Mouse (Mus musculus): ENCODE results near the gene Cd2bp2.
"Not testable (repeated sequence)": the region's sequence is repeated elsewhere in the genome, so short reads cannot be mapped to it uniquely, and the experiment has no call there.

The Cd2bp2 gene

DNA sequence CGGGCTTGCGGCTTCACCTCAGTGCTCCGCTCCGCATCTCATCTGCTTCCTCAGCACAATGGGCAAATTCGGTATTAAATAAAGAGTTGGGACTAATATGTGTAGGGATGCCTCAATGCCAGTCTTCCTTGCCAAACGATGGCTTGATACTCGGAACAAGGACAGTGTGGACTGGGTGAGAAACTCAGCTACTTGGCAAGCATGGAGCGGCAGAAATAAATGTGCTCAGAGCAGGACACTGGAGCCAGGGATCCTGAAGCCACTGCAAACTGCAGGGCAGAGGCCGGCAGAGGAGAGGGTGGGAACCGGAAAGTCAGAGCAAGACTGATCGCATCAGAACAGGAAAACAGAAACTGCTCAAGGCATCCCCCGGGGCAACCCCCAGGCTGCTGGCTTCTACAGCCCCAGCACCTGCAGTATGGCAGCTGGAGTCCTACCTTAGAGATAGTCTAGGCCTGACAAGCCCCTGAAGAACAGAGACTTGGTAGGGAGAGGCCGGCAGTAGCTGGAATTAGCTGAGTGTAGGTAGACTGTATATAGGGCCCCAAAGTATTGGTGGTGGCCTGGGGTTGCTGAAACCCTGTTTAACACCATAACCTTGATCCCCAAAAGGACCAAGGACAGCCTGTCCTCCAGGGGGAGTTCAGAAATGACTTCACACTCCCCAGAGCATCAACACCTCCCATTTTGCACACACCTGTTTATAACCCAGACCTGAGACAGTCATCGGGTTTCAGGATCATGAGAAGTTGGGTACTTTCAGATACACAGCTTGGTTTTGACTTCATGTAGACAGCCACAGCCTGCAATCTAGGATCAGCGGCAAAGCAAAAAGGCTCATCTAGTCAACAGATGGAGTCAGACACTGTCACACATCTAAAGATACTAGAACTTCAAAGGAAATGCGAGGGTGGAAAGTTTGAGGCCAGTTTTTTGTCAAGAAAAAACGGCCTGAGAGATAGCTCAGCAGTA lies 7.3 kb downstream of the Cd2bp2 start:
- no peak for DNase-seq

DNA sequence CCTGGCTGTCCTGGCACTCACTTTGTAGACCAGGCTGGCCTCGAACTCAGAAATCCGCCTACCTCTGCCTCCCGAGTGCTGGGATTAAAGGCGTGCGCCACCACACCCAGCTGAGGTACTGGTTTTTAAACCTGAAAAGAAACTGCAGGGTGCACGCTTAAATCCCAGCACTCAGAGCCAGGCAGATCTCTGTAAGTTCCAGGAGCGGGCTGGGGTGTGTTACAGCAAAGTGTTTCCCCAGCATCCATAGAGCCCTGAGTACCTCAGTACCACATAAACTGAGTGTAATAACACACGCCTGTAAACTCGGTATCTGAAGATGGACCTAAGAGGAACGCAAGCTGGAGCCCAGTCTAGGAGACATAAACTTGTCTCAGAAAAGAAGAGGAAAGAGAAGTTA lies 8.5 kb downstream of the Cd2bp2 start:
- DNase-seq = no peak

DNA sequence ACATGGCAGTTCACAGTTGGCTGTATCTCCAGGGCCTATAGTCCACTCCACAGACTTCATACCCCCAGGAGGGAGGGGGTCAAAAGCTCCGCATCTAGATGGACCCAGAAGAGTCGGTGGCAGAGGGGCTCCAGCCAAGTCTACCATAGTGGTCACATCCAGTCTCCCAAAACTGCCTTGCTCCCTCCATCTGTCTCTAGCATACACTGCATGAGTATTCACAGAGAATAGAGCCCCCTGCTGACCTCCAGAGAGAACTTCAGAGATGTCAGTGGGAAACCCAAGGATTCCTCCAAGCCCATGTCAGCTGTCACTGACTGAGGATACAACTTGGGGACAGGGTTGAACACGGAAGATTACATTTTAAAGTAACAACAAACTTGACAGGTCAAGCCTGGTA lies 10.2 kb downstream of the Cd2bp2 start:
- no peak for DNase-seq

DNA sequence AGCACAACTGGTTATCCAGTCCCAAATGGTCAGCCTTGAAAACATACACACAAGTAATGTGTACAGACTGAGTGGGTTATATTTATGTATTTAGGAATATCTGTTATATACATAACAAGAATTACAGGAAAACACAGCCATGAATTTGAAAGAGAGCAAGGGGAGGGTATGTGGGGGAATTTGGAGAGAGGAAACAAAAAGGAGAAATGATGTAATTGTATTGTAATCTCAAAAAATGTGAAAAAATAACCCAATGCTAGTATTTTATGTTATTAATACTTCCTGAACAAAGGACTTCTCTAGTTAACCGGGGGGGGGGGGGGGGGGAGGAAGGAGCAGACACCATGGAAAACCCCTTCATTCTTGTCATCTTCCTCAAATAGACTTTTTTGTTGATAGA lies 11.1 kb downstream of the Cd2bp2 start:
- no peak for DNase-seq

DNA sequence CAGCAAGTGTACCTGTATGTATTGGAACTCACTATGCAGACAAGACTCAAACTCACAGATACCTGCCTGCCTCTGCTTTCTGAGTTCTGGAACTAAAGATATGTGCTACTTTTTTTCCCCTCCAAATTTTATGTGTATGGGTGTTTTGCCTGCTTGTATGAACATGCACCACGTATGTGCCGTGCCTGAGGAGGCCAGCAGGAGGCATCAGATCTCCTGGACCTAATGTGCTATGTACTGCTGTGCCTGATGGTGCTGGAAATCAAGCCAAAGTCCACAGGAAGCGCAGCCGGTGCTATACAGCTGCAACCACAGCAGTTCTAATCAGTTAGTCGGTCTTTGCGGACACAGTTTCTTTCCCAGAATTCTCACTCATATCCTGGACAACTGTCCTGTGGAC lies 12.0 kb downstream of the Cd2bp2 start:
- no peak for DNase-seq

DNA sequence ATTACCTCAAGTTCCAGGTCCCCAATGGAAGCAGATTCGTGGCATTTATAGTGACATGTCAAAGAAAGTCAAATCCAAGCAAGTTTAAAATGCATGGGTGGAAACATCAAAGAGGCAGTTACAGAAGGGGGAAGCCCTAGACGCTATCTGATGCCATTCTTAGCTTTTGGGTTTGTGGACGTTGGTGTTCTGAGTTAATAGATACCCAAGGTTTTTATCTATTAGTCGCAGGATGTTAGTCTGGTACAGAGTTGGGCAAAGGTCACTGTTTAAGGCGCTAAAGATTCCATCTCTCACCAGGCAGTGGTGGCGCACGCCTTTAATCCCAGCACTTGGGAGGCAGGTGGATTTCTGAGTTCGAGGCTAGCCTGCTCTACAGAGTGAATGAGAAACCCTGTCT lies 12.5 kb downstream of the Cd2bp2 start:
- no peak for DNase-seq

DNA sequence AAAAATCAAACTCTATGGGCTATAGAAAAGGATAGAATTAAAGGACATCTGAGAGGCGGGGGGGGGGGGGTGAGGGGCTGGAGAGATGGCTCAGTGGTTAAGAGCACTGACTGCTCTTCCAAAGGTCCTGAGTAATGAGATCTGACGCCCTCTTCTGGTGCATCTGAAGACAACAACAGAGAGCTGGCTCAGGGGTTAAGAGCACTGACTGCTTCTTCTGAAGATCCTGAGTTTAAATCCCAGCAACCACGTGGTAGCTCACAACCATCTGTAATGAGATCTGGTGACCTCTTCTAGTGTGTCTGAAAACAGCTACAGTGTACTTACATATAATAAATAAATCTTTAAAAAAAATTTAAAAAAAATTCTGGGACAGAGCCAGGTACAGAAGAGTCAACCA lies 14.1 kb downstream of the Cd2bp2 start:
- DNase-seq = not testable (repeated sequence)

DNA sequence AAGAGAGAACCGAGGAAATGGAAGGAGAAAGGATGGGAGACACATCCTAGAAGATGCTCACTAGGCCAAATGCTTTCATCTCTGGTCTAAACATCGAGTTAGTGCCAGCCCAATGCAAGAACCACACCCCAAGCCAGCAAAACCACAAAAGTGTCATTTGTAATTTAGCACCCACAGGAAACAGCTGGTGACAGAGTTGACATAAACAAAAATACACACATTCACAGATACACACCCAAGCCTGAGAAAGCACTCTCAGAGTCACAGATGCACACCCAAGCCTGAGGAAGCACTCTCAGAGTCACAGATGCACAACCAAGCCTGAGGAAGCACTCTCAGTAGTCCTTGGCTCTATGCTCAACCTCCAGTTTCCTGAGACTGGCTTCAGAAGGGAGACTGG lies 15.1 kb downstream of the Cd2bp2 start:
- DNase-seq = no peak

DNA sequence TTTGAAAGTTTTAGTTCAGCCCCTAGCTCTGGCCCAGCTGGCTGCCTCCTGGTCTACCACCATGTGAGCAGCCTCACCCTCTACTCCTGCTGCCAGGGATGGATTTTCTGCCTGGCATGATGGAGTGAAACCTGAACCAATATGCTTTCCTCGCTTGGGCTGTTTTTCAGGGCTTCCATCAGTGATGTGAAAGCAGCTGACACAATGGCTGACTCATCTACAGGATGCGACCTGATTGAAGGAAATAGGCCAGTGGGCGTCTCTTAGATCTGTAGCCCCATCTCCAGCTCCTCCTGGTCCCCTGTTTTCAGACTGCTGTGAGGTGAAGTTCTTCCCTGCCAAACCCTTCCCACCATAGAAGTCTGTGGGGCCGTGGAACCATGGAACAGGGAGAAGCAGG lies 18.9 kb downstream of the Cd2bp2 start:
- DNase-seq = no peak

DNA sequence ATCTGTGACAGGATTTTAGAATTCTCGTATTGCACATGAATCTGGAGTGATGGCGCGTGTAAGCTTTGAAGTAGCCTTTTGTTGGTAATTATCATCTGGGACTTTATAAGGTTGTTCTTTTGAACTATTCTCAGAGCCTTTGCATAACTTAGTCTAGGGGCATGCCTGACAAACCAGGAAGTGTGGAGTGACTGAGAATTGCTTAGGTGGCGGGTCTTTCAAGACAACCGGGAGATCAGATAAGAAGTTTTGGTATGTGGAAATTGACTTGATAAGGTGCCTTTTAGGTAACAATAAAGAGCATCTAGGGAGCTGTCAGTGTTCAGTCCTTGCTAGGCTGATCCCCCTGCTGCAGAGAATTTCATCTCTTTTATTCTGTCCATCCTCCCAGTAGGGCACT lies 29.3 kb downstream of the Cd2bp2 start:
- no peak for DNase-seq

DNA sequence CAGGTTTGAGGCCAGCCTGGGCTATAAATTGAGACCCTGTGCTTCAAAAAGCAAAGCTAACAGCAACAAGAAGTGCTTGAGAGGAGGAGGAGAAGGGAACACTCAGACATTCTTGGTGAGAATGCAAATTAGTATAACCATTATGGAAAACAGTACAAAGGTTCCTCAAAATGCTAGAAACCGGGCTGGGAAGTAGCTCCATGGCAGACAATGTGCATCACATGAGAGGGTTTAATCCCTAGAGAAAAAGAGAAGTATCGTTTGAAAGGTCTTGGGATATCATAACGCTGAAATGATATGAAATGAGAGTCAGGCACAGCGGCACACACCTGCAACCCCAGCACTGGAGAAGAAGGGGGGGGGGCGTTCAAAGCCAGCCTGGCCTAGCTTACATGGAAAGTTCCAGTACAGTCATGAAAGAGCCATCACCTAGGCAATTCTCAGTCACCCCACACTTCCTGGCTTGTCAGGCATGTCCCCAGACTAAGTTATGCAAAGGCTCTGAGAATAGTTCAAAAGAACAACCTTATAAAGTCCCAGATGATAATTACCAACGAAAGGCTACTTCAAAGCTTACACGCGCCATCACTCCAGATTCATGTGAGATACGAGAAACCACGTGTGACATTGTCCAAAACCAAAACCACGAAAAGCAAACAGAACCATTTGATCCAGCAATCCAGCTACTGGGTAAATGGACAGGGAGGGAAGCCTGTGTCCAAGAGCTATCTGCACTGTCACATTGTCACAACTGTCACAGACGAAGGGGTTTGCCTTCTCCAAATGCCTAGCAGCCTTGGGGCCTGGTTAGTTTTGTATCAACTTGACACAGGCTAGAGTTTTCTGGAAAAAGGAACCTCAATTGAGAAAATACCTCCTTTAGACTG lies 30.0 kb downstream of the Cd2bp2 start:
- DNase-seq = no peak

DNA sequence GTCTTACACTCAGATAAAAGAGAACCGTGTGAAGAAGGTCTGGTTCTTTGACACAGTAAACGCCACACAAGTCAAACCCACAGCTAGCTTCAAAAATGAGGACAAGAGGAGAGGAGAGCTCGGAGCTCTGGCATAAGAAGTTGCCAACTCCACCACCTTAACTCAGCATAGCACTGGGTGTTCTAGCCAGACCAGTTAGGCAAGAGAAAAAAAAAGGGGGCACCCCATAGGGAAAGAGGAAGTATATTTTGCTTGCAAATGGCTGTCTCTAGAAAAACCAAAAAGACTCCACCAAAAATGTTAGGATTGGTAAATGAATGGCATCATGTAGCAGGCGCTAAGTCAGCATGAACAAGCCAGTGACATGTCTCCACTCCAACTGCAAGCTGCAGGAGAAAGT lies 31.8 kb downstream of the Cd2bp2 start:
- no peak for DNase-seq

DNA sequence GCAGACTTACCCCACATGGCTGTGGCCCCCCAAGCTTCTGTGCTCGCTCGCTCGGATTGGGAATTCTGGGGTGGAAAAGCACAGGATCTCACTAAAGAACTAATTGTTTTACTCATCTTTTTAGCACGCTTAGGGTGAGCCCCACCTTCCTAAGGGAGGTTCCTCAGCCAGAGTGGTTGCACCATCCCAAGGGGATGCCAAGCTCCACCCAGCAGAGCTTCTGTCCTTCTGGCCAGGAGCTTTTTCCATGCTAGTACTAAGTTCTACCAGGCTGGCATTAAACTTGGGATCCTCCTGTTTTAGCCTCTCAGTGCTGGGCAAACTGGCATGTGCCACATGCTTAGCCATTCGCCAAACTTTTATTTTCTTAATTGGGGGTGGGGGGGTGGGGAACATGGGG lies 33.3 kb downstream of the Cd2bp2 start:
- DNase-seq = no peak

DNA sequence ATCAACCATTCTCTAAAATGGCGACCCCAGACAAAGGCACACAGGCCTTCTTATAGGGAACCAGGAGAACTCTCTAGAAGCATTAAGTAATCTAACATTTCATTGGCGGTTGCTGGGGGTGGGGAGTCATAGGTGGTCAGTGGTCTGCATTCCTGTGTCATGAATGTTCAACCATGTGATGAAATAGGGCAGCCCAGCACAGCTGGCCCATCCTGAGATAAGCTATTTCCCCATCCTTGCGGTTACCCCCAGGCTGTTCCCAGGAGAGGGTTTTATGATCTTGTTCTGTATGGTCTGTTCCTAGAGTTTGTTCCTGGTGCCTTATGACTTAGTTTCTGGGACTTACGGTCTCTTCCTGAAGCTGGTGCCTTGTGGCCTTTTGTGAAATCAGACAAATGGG lies 38.3 kb downstream of the Cd2bp2 start:
- no peak for DNase-seq

DNA sequence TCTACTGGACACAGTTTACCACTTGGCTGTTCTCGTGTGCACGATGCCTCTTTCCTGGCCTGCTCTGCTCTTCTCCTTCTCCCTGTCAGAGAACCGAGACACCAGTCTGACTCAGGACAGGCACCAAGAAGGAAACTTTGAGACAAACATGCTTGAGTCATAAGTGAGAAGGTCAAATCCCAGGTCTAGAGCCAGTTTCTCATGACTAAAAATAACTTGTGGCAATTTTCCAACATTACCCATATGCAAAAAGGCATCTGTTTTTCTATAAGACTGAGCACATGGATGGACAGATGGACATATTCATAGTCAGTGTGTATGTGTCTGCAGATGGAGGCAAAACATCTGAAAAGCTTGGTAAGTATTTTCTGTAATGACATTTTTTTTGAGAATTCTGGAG lies 42.4 kb downstream of the Cd2bp2 start:
- no peak for DNase-seq

DNA sequence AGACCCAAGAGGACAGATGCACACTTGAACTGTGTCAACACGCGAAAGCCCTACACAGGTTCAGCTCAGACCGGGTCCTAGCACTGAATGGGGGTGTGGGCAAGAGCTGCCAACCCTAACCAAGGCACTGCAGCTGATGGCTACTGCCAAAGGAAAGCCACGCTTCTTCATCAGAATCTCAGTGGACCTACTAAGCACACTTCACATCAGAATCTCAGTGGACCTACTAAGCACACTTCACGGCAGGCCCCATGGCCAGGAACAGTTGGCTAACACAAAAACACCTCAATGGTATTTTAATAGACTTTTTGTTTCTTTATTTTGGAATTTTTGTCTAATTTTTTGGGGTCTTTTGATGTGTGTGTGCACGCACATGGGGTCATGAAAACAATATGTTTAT lies 43.4 kb downstream of the Cd2bp2 start:
- DNase-seq = no peak

DNA sequence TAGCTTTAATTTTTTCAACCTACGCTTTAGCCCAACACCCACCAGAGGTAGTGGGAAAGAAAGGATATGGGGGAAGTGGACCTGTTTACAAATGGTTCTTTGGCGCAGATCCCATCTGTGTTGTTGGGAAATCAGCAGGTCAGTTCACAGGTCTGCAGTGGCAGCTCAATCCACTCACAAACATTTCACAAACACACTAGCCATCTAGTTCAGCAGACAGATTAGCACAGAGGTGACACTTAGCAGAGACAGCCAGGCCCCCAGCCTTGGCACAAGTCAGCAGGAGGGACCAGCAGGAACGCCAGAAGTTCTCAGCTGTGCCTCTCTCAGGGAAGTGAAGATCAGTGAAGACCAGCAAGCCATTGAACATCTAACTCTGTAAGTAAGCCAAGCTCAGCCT lies 47.9 kb downstream of the Cd2bp2 start:
- DNase-seq = no peak

DNA sequence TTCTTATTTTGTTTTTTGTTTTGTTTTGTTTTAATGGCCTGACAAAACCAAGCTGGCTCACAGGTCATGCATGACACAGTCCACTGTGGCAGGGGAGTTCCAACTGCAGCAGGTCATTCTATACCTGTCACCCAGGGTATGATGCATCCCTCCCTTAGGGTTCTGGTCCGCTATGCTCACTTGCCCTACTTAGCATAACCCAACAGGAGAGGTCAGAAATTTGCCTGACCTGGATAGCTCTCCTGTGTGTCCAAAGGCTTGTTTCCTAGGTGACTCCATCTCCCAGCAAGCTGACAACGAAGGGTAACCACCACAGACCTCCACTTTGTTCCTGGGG lies 49.6 kb downstream of the Cd2bp2 start:
- DNase-seq = no peak

DNA sequence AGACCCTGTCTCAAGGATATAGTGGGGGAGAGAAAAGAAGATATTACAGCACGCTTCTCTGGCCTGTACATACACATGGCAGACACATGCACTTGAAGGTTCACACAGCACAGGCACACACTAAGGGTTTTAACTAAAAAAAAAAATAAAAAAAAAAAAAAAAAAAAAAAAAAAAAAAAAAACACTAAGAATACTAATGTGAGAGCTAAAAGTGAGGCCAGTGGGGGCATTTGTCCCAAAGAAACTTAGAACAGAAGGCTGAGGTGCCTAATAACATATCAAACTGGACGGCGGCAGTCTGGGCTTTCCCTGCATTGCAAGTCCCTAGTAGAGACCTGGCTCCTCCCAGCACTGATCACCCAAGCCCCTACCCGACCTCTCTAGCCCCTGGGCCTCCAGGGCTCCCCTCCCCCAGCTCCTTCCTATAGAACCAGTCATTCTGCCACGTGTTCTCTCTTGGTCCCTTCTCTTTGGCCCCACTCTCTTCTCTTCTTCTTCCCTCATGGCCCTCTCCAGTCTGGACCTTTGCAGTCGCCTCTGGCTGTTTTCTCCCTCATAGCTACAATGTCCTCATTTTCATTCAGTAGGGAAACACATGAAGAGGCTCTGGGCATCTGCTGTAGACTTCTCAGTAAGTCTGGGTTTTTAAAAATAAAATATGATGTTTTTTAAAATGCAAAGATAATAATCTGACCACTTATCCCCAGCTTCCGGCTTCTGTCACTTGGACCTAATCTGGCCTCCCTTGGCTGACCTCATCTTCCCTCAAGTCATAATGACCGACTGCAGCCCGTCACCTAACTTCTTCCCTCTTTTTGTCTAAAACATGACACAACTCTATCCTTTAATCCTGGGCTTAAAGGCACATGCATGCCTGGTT lies 50.2 kb downstream of the Cd2bp2 start:
- DNase-seq = no peak

DNA sequence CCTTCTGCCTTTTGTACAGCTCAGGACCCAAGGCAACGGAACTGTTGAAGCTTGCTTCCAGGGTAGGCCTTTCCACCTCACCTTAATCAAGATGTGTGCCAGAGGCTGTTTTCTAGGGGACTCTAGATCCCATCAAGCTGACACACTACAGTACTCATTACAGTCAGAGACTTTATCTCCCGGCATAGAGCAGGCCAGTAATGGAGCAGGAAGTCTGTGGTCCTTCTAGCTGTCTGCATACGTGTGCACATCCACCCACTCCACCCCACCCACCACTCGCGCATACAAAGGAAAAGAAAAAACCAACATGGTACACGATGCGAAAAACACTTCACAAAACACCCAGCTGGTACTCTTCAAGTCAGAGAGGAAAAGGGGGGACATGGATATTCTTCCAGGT lies 51.4 kb downstream of the Cd2bp2 start:
- no peak for DNase-seq

DNA sequence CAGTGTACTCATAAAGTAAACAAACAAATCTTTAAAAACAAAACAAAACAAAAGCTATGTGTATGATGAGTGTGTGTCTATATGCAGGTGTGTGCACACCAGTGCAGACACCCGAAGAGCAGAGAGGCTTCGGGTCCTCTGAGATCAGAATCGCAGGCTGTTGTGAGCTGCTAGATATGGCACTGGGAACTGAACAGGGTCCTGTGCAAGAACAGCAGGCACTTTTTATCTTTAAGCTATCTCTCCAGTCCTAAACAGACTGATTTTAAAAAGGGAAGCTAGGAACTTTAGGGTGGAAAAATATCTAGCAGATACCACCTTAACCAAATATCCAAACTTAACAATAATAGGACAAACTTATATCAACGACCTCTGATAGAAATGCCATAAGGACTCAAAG lies 53.2 kb downstream of the Cd2bp2 start:
- DNase-seq = no peak

DNA sequence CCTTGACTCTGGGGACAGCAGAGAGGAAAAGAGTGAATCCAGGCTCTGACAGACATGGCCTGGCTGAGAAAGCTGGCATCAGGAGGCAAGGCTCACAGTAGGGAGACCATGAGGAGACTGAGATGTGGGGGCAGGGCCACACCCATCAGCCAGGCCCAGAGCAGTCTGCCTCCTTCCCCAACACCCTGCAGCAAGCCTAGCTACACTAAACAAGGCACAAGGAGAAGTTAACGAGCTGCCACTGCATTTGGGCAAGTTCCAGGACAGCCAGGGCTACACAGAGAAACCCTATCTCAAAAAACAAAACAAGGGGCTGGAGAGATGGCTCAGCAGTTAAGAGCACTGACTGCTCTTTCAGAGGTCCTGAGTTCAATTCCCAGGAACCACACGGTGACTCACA lies 53.6 kb downstream of the Cd2bp2 start:
- no peak for DNase-seq
